Mouse (Mus musculus) liver, adult 2 months (tissue): Measurements from ENCODE around the gene Lrch3.
"Not testable (repeated sequence)": the region's sequence is repeated elsewhere in the genome, so short reads cannot be mapped to it uniquely, and the experiment has no call there.

Source experiments
- CTCF ChIP-seq: fragments of 200-500 bp; IDR thresholded peaks from 2 replicates; pipeline ENCODE4 v1.5.1; 2011; ENCODE audit warnings: low read depth, low read length, control low read depth
- POLR2A ChIP-seq: fragments of 200-500 bp; IDR thresholded peaks from 2 replicates; pipeline ENCODE4 v1.6.1; 2011; ENCODE audit warnings: low read length, control low read depth; ENCODE audit not compliant: insufficient read depth; ENCODE audit errors: extremely low read depth

GRCm38 (mm10) chr16:32939716-32940115 is 25.8 kb downstream of the Lrch3 start:
- TF ChIP-seq POLR2A, CTCF: not testable (repeated sequence)
